Mouse (Mus musculus): ENCODE results near the gene Adh7. TPM values are rescaled to one million over a fixed set of nuclear protein-coding genes. Genes with fewer than 3 reads are reported as not detected.

Gene Adh7
- polyA plus RNA-seq, 1 experiment from 2014 or later = 0.12 TPM

DNA sequence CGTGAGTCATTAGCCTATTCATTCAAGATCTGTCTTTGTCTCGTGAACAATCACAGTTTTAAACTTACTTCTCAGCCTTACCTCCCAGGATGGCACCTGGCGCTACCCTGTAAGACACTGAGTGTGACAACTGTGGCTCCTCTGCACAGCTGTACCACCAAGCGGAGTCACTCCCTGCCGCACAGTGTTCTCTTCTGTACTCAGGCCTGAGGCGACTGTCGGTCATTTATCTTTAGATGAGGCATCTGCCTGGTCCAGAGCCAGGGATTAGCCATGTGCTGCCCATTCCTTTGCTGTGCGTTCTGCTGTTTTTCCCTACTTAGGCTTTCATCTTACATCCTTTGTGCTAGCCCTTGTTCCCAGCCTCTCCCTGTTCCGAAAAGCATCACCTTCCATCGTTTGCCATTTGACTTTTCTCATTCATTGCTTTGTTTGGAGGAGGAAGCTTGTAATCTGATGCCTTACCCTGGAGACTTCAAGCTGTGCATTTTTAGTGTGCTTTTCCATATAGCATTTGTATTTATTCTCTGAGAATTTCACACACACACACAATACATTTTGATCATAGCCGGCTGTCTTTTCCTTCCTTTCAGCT is 2.1 kb upstream of the Adh7 start:
- WGBS = 64% methylated on average over 11 of the region's 11 CpGs
- no peaks in the 10 kb centered on the region for H3K4me1 ChIP-seq (replicated peaks; ENCODE audit: control insufficient read depth, insufficient read depth, low read length)
- DNase-seq (ENCODE audit: low spot score) (no peak), ATAC-seq (replicated peaks; ENCODE audit: low FRiP score) (no peak)
- H3K27me3 ChIP-seq (replicated peaks; ENCODE audit: control insufficient read depth, insufficient read depth, low read length) = no peaks in the 10 kb centered on the region
- no peak overlapping the region for H3K9ac ChIP-seq (ENCODE audit: low read depth, low read length)
- no peak overlapping the region for H3K4me3 ChIP-seq (ENCODE audit: low read depth, low read length)
- no peaks in the 10 kb centered on the region for H3K36me3 ChIP-seq (ENCODE audit: control insufficient read depth, insufficient read depth, low read length)
- H3K27ac ChIP-seq (ENCODE audit: low read depth, low read length) = no peak overlapping the region
- no peak overlapping the region for H3K4me2 ChIP-seq
- no peaks in the 10 kb centered on the region for H3K9me3 ChIP-seq (ENCODE audit: control insufficient read depth, low read length)

DNA sequence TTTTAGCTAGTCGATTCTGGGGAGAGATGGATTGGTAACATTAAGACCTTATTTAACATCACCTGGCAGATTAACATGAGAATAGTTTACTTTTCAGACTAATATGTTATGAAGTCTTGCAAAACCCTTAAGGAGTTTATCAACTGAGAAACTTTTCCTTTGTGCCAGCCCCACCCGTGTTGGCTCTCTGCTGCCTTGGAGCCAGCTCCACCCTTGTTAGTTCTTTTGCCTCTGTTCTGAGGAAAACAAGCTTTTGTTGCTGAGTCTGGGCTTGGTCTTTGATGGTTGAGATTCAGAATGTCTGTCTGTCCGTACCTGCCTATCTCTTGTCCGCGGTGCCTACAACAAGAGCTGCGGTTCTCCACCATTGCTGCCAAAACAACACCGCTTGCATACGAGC is 1.5 kb upstream of the Adh7 start:
- no peak overlapping the region for H3K4me3 ChIP-seq (ENCODE audit: low read depth, low read length)
- DNase-seq (ENCODE audit: low spot score) (no peak), ATAC-seq (replicated peaks; ENCODE audit: low FRiP score) (no peak)
- H3K9me3 ChIP-seq (ENCODE audit: control insufficient read depth, low read length) = no peaks in the 10 kb centered on the region
- 84% methylated on average over 8 of the region's 8 CpGs for WGBS
- no peaks in the 10 kb centered on the region for H3K4me1 ChIP-seq (replicated peaks; ENCODE audit: control insufficient read depth, insufficient read depth, low read length)
- no peaks in the 10 kb centered on the region for H3K27me3 ChIP-seq (replicated peaks; ENCODE audit: control insufficient read depth, insufficient read depth, low read length)
- no peak overlapping the region for H3K4me2 ChIP-seq
- no peaks in the 10 kb centered on the region for H3K36me3 ChIP-seq (ENCODE audit: control insufficient read depth, insufficient read depth, low read length)
- H3K9ac ChIP-seq (ENCODE audit: low read depth, low read length) = no peak overlapping the region
- H3K27ac ChIP-seq (ENCODE audit: low read depth, low read length) = no peak overlapping the region

DNA sequence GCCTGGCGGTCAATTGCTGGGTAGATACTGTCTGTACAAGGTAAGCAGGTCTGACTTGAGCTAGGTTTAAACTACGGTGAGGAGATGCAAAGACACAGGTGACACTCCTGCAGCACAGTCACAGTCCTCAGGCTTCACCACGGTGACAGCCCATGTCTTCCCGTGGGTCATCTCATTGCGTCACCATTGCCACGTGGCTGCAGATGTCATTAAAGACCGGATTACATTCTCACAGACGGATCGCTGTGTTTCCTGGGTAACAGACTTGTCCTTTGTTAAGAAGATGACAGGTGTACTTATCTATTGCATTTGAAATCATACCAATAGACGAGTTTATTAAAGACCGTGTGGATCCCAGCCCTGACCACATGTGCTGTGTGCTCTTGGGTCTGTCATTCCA is 3.6 kb downstream of the Adh7 start:
- ATAC-seq (replicated peaks; ENCODE audit: low FRiP score) = no peak
- H3K4me1 ChIP-seq (replicated peaks; ENCODE audit: control insufficient read depth, insufficient read depth, low read length) = no peaks in the 10 kb centered on the region
- no peaks in the 10 kb centered on the region for H3K36me3 ChIP-seq (ENCODE audit: control insufficient read depth, insufficient read depth, low read length)
- no peaks in the 10 kb centered on the region for H3K9me3 ChIP-seq (ENCODE audit: control insufficient read depth, low read length)
- H3K27me3 ChIP-seq (replicated peaks; ENCODE audit: control insufficient read depth, insufficient read depth, low read length) = no peaks in the 10 kb centered on the region
- H3K9ac ChIP-seq (ENCODE audit: low read depth, low read length) = no peak overlapping the region
- no peak overlapping the region for H3K27ac ChIP-seq (ENCODE audit: low read depth, low read length)
- no peak overlapping the region for H3K4me2 ChIP-seq
- no peak for DNase-seq (ENCODE audit: low spot score)
- WGBS = 81% methylated on average over 11 of the region's 11 CpGs
- H3K4me3 ChIP-seq (ENCODE audit: low read depth, low read length) = no peak overlapping the region

DNA sequence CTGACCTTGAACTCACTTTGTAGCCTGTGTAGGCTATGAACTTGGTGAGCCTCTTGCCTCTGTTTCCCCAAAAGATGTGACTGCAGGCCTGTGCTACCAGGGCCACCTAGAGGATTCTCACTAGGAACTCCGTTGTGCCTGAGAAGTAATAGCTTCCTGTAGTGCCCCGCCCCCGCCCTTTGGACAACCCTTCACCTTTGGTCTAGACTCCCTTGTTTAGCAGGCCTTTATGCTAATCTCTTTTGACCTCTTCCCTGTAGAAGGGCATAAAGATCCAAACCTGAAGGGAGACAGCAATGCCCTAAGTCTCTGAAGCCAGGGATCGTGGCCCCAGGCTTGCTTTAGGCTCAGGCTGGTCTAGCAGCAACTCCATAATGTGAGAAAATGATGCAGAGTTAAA is 5.0 kb downstream of the Adh7 start:
- no peak for DNase-seq (ENCODE audit: low spot score)

DNA sequence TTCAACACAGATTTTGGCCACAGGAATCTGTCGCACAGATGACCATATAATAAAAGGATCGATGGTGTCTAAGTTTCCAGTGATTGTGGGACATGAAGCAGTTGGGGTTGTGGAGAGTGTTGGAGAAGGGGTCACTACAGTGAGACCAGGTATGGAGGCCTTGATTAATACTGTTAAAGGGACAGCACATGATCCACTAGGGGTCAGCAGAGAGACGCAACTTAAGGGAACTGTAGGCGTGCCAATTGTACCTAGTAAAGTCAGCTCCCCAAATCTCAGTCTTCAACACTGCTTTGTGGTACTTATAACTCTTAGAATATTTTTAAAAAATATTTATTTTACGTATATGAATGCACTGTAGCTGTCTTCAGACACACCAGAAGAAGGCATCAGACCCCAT is 5.4 kb downstream of the Adh7 start:
- peak; percentile 44; the same call in 1 of the 2 replicates for ATAC-seq (replicated peaks; ENCODE audit: low FRiP score)

More for the DNA sequence above, 5.0 kb downstream of the Adh7 start:
- H3K4me1 ChIP-seq (replicated peaks; ENCODE audit: control insufficient read depth, insufficient read depth, low read length) = no peaks in the 10 kb centered on the region
- H3K36me3 ChIP-seq (ENCODE audit: control insufficient read depth, insufficient read depth, low read length) = no peaks in the 10 kb centered on the region
- no peak overlapping the region for H3K27ac ChIP-seq (ENCODE audit: low read depth, low read length)
- WGBS = 57% methylated on average over 4 of the region's 4 CpGs
- no peak overlapping the region for H3K4me2 ChIP-seq
- no peak overlapping the region for H3K9ac ChIP-seq (ENCODE audit: low read depth, low read length)
- H3K27me3 ChIP-seq (replicated peaks; ENCODE audit: control insufficient read depth, insufficient read depth, low read length) = no peaks in the 10 kb centered on the region
- no peaks in the 10 kb centered on the region for H3K9me3 ChIP-seq (ENCODE audit: control insufficient read depth, low read length)
- ATAC-seq (replicated peaks; ENCODE audit: low FRiP score) = no peak
- no peak overlapping the region for H3K4me3 ChIP-seq (ENCODE audit: low read depth, low read length)

DNA sequence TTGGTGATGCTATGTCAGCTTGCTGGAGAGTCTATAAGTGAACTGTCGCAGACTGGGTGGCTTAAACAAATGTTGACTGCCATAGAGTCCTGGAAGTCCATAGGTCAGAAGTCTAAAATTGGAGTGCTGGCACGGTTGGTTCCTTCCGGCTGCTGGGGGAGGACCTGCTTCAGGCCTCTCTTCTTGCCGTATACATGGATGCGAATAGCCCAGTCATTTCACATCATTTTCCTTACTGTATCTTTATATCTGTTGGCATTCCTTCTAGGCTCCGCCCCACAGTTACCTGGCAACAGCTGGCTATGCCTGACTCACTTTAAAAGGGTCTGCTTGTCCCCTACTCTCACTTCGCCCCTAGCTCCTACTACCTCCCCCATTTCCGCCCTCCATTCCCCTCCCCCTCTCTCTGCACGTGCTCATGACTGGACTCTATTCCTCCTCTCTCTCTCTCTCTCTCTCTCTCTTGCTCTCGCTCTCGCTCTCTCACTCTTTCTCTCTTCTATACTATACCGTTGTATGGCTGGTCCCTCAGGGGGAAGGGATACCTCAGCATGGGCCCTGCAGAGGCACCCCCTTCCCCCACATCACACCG is 6.9 kb downstream of the Adh7 start:
- H3K27me3 ChIP-seq (replicated peaks; ENCODE audit: control insufficient read depth, insufficient read depth, low read length) = no peaks in the 10 kb centered on the region
- H3K4me3 ChIP-seq (ENCODE audit: low read depth, low read length) = no peak overlapping the region
- H3K36me3 ChIP-seq (ENCODE audit: control insufficient read depth, insufficient read depth, low read length) = no peaks in the 10 kb centered on the region
- no peak overlapping the region for H3K4me2 ChIP-seq
- H3K27ac ChIP-seq (ENCODE audit: low read depth, low read length) = no peak overlapping the region
- no peaks in the 10 kb centered on the region for H3K9me3 ChIP-seq (ENCODE audit: control insufficient read depth, low read length)
- WGBS = 78% methylated on average over 13 of the region's 13 CpGs
- H3K4me1 ChIP-seq (replicated peaks; ENCODE audit: control insufficient read depth, insufficient read depth, low read length) = no peaks in the 10 kb centered on the region
- no peak overlapping the region for H3K9ac ChIP-seq (ENCODE audit: low read depth, low read length)
- DNase-seq (ENCODE audit: low spot score) (no peak), ATAC-seq (replicated peaks; ENCODE audit: low FRiP score) (no peak)

More for the DNA sequence above, 5.4 kb downstream of the Adh7 start:
- H3K9ac ChIP-seq (ENCODE audit: low read depth, low read length) = no peak overlapping the region
- no peak overlapping the region for H3K4me2 ChIP-seq
- no peaks in the 10 kb centered on the region for H3K27me3 ChIP-seq (replicated peaks; ENCODE audit: control insufficient read depth, insufficient read depth, low read length)
- H3K36me3 ChIP-seq (ENCODE audit: control insufficient read depth, insufficient read depth, low read length) = no peaks in the 10 kb centered on the region
- no peak overlapping the region for H3K27ac ChIP-seq (ENCODE audit: low read depth, low read length)
- 49% methylated on average over 5 of the region's 5 CpGs for WGBS
- no peak for DNase-seq (ENCODE audit: low spot score)
- no peaks in the 10 kb centered on the region for H3K9me3 ChIP-seq (ENCODE audit: control insufficient read depth, low read length)
- H3K4me3 ChIP-seq (ENCODE audit: low read depth, low read length) = no peak overlapping the region
- no peaks in the 10 kb centered on the region for H3K4me1 ChIP-seq (replicated peaks; ENCODE audit: control insufficient read depth, insufficient read depth, low read length)

DNA sequence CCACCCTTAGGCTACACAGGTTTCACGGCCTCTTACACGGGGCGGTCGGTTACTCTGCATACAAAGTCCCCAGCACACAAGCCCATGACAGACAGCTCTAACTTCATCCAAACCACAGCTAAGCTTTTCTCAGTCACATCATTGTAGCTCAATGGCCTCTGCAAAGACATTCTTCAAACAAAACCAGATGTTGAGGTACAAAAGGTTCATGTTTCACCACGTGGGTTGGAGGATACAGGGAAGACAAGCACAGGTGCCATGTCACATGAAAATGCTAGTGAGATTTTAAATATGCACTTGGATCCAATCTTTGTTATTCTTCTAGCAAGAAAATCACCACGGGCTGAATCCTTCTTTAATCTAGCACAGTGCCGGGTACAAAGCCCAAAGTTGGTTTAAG is 7.8 kb downstream of the Adh7 start:
- ATAC-seq (replicated peaks; ENCODE audit: low FRiP score) (no peak), DNase-seq (ENCODE audit: low spot score) (no peak)
- H3K27ac ChIP-seq (ENCODE audit: low read depth, low read length) = no peak overlapping the region
- no peak overlapping the region for H3K4me2 ChIP-seq
- H3K4me1 ChIP-seq (replicated peaks; ENCODE audit: control insufficient read depth, insufficient read depth, low read length) = no peaks in the 10 kb centered on the region
- H3K27me3 ChIP-seq (replicated peaks; ENCODE audit: control insufficient read depth, insufficient read depth, low read length) = no peaks in the 10 kb centered on the region
- H3K36me3 ChIP-seq (ENCODE audit: control insufficient read depth, insufficient read depth, low read length) = no peaks in the 10 kb centered on the region
- H3K4me3 ChIP-seq (ENCODE audit: low read depth, low read length) = no peak overlapping the region
- no peak overlapping the region for H3K9ac ChIP-seq (ENCODE audit: low read depth, low read length)
- WGBS = 77% methylated on average over 7 of the region's 7 CpGs
- H3K9me3 ChIP-seq (ENCODE audit: control insufficient read depth, low read length) = no peaks in the 10 kb centered on the region

DNA sequence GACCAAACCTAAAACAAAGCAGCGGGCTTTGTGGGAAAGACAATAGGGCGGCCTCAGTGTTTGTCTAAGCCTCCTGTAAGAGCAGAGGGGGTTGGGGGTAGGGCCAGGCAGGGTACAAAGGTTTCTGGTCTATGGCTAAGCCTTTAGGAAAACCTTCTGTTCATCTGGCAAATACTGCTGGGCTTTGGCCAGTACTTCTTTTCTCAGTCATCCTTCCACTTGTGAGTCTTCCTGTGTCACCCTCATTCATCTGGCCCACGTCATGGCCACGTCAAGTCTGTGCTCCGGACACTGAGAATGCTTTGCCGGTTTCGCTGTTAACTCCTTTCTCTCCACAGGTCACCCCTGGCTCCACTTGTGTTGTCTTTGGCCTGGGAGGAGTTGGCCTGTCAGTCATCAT is 8.3 kb downstream of the Adh7 start:
- ATAC-seq (replicated peaks; ENCODE audit: low FRiP score) = no peak
- no peak for DNase-seq (ENCODE audit: low spot score)
- Histone ChIP-seq H3K27ac (ENCODE audit: low read depth, low read length) (no peak overlapping the region), H3K9me3 (ENCODE audit: control insufficient read depth, low read length) (no peaks in the 10 kb centered on the region), H3K4me3 (ENCODE audit: low read depth, low read length) (no peak overlapping the region), H3K4me1 (replicated peaks; ENCODE audit: control insufficient read depth, insufficient read depth, low read length) (no peaks in the 10 kb centered on the region), H3K9ac (ENCODE audit: low read depth, low read length) (no peak overlapping the region), H3K27me3 (replicated peaks; ENCODE audit: control insufficient read depth, insufficient read depth, low read length) (no peaks in the 10 kb centered on the region), H3K4me2 (no peak overlapping the region), H3K36me3 (ENCODE audit: control insufficient read depth, insufficient read depth, low read length) (no peaks in the 10 kb centered on the region)
- WGBS = 64% methylated on average over 7 of the region's 7 CpGs

DNA sequence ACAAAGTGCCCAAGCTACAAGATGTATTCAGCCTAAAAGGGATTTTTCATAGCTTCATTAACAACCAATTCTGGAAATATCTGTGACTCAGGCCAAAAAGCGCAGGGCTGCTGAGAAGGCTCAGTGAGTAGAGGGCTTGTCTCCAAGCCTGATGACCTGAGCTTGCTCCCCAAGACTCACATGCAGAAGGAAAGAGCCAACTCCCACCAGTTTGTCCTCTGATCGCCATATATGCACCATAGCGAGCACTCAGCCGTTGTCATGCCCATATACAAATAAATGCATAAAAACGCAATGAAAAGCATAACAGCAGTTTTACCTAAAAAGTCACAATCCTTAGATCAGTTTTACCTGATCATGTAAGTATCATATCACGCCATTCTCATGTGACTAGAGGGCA is 8.9 kb downstream of the Adh7 start:
- WGBS = 91% methylated on average over 6 of the region's 6 CpGs
- Histone ChIP-seq H3K4me3 (ENCODE audit: low read depth, low read length) (no peak overlapping the region), H3K27ac (ENCODE audit: low read depth, low read length) (no peak overlapping the region), H3K4me2 (no peak overlapping the region), H3K36me3 (ENCODE audit: control insufficient read depth, insufficient read depth, low read length) (no peaks in the 10 kb centered on the region), H3K9ac (ENCODE audit: low read depth, low read length) (no peak overlapping the region), H3K27me3 (replicated peaks; ENCODE audit: control insufficient read depth, insufficient read depth, low read length) (no peaks in the 10 kb centered on the region), H3K9me3 (ENCODE audit: control insufficient read depth, low read length) (no peaks in the 10 kb centered on the region), H3K4me1 (replicated peaks; ENCODE audit: control insufficient read depth, insufficient read depth, low read length) (no peaks in the 10 kb centered on the region)
- ATAC-seq (replicated peaks; ENCODE audit: low FRiP score) = no peak
- no peak for DNase-seq (ENCODE audit: low spot score)

All from liver, embryonic 11.5 days (tissue).